Mouse (Mus musculus) intestine, embryonic 16.5 days (tissue): ENCODE results near the gene Gm45753. TPM values are rescaled to one million over a fixed set of nuclear protein-coding genes. Genes with fewer than 3 reads are reported as not detected.

Experiments
- ATAC-seq: fragments of 200-750 bp; cut with Nextera tagmentation; 2 replicates; pipeline ENCODE4 v1.8.0; 2017; ENCODE audit warnings: moderate TSS enrichment, moderate library complexity
- H3K27ac ChIP-seq: fragments of 300-500 bp; sonication (generic); 2 replicates; pipeline ENCODE4 v1.5.1; 2014; ENCODE audit warnings: mild to moderate bottlenecking, low read length
- H3K27me3 ChIP-seq: fragments of 300-500 bp; sonication (generic); replicated peaks from 2 replicates; pipeline ENCODE4 v1.6.1; 2014; ENCODE audit warnings: low read length, control low read depth, mixed read lengths; ENCODE audit not compliant: control insufficient read depth, insufficient read depth
- H3K36me3 ChIP-seq: fragments of 300-500 bp; sonication (generic); 2 replicates; pipeline ENCODE4 v1.6.1; 2014; ENCODE audit warnings: low read length, control low read depth; ENCODE audit not compliant: control insufficient read depth, insufficient read depth
- H3K4me1 ChIP-seq: fragments of 300-500 bp; sonication (generic); 2 replicates; pipeline ENCODE4 v1.6.1; 2014; ENCODE audit warnings: low read length, control low read depth, mixed read lengths; ENCODE audit not compliant: control insufficient read depth, insufficient read depth
- H3K4me2 ChIP-seq: fragments of 300-500 bp; sonication (generic); 2 replicates; pipeline ENCODE4 v1.6.1; 2014; ENCODE audit warnings: low read depth, low read length, control low read depth
- H3K4me3 ChIP-seq: fragments of 300-500 bp; sonication (generic); 2 replicates; pipeline ENCODE4 v1.5.1; 2014; ENCODE audit warnings: mild to moderate bottlenecking, low read length
- H3K9ac ChIP-seq: fragments of 300-500 bp; sonication (generic); 2 replicates; pipeline ENCODE4 v1.6.1; 2014; ENCODE audit warnings: low read depth, low read length
- H3K9me3 ChIP-seq: fragments of 300-500 bp; sonication (generic); 2 replicates; pipeline ENCODE4 v1.6.1; 2016; ENCODE audit warnings: low read length, control low read depth; ENCODE audit not compliant: control insufficient read depth
- WGBS: fragments of 180-500 bp; shearing (Covaris S2); extraction: QIAGEN DNeasy Blood & Tissue Kit; methylation state at CpG from one replicate; pipeline ENCODE4 v1.1.7; 2014; 5-methylcytosine and 5-hydroxymethylcytosine counted together
- polyA plus RNA-seq: library from polyadenylated mRNA; unstranded; fragments of >200 nt; fragmentation: Nextera tagmentation; extraction: Ambion mirVana; gene quantifications from 2 replicates; pipeline ENCODE4 v1.2.1, GENCODE M21; 2015

The Gm45753 gene
- polyA plus RNA-seq, 1 experiment from 2014 or later = 0.54 TPM

DNA sequence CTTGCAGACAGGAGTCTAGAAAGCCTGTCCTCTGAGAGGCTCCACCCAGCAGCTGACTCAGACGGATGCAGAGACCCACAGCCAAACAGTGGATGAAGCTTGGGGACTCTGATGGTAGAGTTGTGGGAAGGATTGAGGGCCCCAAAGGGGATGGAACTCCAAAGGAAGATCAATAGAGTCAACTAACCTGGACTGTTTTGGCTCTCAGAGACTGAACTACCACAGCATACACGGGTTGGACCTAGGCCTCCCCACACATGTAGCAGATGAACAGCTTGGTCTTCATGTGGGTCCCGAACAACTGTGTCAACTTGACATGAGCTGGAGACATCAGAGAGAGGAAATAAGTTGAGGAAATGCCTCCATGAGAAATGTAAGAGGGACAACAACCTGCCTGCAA lies 45.4 kb downstream of the Gm45753 start:
- 86% methylated on average over 3 of the region's 3 CpGs for WGBS
- H3K9ac ChIP-seq = no peak overlapping the region
- H3K27me3 ChIP-seq = no peaks in the 10 kb centered on the region
- H3K36me3 ChIP-seq = no peaks in the 10 kb centered on the region
- no peaks in the 10 kb centered on the region for H3K4me1 ChIP-seq
- no peak overlapping the region for H3K27ac ChIP-seq
- H3K4me2 ChIP-seq = no peak overlapping the region
- no peak for ATAC-seq
- H3K9me3 ChIP-seq = no peaks in the 10 kb centered on the region
- H3K4me3 ChIP-seq = no peak overlapping the region

DNA sequence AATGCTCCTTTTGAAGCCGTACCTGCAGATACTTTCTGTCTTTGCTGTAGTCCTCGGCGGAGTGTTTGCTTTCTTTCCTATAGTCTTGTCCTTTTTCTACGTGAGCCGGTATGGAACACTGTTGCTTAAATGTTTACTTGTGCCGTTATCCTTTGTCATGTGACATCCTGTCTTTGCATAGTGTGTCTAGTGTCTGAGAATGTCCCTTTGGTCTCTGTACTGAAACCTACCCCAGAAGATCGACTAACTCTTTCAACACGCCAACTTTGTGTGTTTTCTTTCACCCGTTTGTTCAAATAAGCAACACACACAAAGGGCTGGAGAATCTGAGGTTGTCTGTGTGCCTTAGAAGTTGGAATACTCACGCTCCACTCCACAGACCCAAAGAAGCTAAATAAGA lies 46.3 kb downstream of the Gm45753 start, which contains the start of gene F11:
F11 (minus strand) TSS at position 112 of the 400 bp plus-strand sequence.
- Histone ChIP-seq H3K36me3 (no peaks in the 10 kb centered on the region), H3K4me3 (no peak within 1 kb of the TSS), H3K27ac (no peak within 1 kb of the TSS), H3K9ac (no peak within 1 kb of the TSS), H3K4me1 (no peaks in the 10 kb centered on the region), H3K9me3 (no peaks in the 10 kb centered on the region), H3K4me2 (no peak within 1 kb of the TSS), H3K27me3 (no peaks in the 10 kb centered on the region)
- ATAC-seq = no peak
- 79% methylated on average over 10 of the region's 10 CpGs for WGBS

DNA sequence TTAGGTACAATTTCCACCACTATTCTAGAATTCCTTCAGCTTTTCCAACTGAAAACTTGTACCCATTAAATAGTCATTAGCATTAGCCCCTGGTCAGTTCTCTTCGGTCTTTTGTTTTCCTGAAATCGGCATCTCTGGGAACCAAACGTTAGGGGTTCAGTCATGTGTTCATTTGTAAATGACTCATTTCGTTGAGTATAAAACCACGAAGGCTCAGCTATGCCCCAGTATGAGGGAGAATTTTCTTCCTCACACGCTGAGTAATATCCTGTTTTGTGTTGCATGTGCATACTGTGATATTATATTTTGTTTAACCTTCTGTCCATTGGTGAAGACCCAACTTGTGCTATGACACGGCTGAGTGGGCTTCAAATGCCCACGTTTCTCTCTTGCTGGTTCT lies 49.8 kb downstream of the Gm45753 start:
- Histone ChIP-seq H3K4me1 (no peaks in the 10 kb centered on the region), H3K4me2 (no peak overlapping the region), H3K9me3 (no peaks in the 10 kb centered on the region), H3K27me3 (no peaks in the 10 kb centered on the region), H3K36me3 (no peaks in the 10 kb centered on the region), H3K9ac (no peak overlapping the region), H3K4me3 (no peak overlapping the region), H3K27ac (no peak overlapping the region)
- ATAC-seq = no peak
- 81% methylated on average over 8 of the region's 8 CpGs for WGBS

DNA sequence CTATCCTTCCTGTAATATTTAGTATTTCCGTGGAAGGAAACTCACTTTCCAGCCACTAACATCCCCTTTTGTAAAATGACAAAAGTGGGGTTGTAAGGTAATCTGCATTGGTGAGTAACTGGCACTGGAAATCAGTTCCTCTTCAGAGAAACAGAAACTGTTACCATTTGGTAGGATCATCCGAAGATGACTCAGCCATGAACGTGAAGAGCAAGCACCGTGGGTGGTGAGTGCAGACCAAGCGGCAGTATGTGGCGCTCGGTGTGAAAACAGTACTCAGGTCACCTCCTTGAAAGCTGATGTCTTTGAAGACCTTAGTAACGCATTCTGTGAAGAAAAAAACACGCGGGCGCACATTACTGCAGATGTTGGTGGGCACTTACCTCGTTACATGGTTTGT lies 53.2 kb downstream of the Gm45753 start:
- no peaks in the 10 kb centered on the region for H3K4me1 ChIP-seq
- no peak overlapping the region for H3K27ac ChIP-seq
- ATAC-seq = no peak
- 84% methylated on average over 12 of the region's 12 CpGs for WGBS
- H3K4me2 ChIP-seq = no peak overlapping the region
- no peak overlapping the region for H3K9ac ChIP-seq
- H3K27me3 ChIP-seq = no peaks in the 10 kb centered on the region
- no peak overlapping the region for H3K4me3 ChIP-seq
- H3K36me3 ChIP-seq = no peaks in the 10 kb centered on the region
- H3K9me3 ChIP-seq = no peaks in the 10 kb centered on the region

DNA sequence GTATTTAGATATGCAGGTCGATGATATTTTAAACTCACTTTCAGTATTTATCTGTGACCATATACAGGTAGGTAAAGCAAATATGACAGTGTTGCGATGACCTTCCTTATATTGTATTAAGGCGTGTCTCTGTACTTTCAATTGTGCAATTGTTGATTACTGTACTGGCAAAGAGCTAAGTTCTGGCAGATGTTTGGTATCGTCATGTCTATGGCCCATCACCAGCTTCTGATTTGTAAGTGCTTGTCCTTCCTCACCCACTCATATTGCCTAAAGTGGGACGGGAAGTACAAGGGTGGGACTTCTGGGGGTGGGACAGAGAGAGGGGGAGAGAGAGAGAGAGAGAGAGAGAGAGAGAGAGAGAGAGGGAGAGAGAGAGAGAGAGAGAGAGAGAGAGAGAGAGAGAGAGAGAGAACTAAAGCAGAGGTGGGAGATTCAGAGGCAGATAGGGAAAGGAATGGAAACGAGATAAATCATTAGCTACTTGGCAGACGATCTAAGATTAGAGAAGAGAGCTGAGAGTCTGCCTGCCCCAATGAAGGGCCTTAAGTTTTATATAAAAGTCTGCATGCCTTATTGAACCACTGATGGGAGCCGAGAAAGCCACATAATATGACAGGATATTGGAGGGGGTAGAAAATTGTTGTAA lies 53.9 kb downstream of the Gm45753 start:
- H3K4me3 ChIP-seq = no peak overlapping the region
- H3K27me3 ChIP-seq = no peaks in the 10 kb centered on the region
- H3K9me3 ChIP-seq = no peaks in the 10 kb centered on the region
- H3K36me3 ChIP-seq = no peaks in the 10 kb centered on the region
- H3K27ac ChIP-seq = no peak overlapping the region
- H3K9ac ChIP-seq = no peak overlapping the region
- 70% methylated on average over 8 of the region's 8 CpGs for WGBS
- H3K4me2 ChIP-seq = no peak overlapping the region
- ATAC-seq = no peak
- H3K4me1 ChIP-seq = no peaks in the 10 kb centered on the region

DNA sequence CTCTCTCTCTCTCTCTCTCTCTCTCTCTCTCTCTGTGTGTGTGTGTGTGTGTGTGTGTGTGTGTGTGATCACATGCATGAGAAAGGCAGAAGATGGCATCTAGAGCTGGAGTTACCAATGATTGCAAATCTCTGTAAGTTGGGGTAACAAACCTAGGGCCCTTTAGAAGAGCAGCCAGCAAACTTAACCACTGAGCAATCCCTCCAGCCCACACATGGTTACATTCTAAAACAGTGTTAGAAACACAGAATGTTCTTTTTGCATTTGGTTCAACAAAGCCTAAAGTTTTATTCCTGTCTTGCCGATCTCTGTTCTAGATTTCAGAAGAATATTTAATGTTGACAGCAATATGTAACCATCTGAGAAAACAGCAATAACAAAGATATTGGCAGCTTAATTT lies 54.7 kb downstream of the Gm45753 start:
- no peak overlapping the region for H3K4me2 ChIP-seq
- no peak overlapping the region for H3K9ac ChIP-seq
- H3K4me1 ChIP-seq = no peaks in the 10 kb centered on the region
- no peaks in the 10 kb centered on the region for H3K9me3 ChIP-seq
- H3K27ac ChIP-seq = no peak overlapping the region
- no peaks in the 10 kb centered on the region for H3K36me3 ChIP-seq
- ATAC-seq = no peak
- H3K27me3 ChIP-seq = no peaks in the 10 kb centered on the region
- no peak overlapping the region for H3K4me3 ChIP-seq
- WGBS = 96% methylated on average over 1 of the region's 1 CpGs

DNA sequence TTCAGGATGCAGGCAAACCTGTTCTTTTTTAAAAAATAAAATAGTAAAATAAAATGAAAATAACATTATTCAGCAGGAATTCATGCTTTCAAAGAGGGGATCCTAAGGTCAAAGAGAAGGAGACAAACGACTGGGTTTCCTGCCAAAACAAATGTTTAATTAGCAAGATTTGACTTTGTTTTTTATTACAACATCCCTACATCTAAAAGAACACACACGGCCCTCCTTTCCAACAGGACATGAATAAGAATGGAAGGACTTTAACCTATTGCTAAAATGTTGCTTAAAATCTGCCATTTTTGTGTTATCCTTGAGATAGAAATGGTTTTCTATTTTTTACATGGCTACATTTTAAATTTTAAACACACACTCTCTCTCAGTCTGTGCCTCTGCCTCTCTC lies 55.2 kb downstream of the Gm45753 start:
- Histone ChIP-seq H3K27me3 (no peaks in the 10 kb centered on the region), H3K27ac (no peak overlapping the region), H3K4me1 (no peaks in the 10 kb centered on the region), H3K4me3 (no peak overlapping the region), H3K9me3 (no peaks in the 10 kb centered on the region), H3K4me2 (no peak overlapping the region), H3K36me3 (no peaks in the 10 kb centered on the region), H3K9ac (no peak overlapping the region)
- no peak for ATAC-seq
- 46% methylated on average over 2 of the region's 2 CpGs for WGBS

DNA sequence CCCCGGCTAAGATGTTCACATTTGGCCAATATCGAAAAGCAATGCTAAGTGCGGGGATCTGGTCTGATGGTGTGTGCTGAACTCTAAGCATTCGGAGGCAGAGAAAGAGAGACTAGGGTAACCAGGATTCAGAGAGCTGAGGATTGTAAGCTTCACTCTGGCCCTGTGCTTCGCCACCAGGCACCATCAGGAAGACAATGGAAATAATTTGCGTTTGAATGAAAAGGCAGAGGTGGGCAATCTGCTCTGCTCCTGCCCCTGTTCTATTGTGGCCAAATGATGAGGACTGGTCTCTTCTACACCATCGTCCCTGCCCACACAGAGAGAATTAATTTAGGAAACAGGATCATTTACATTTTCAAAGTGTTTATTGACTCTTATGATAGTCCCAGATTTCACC lies 62.0 kb downstream of the Gm45753 start:
- Histone ChIP-seq H3K9ac (no peak overlapping the region), H3K4me3 (no peak overlapping the region), H3K4me1 (no peaks in the 10 kb centered on the region), H3K36me3 (no peaks in the 10 kb centered on the region), H3K27ac (no peak overlapping the region), H3K27me3 (no peaks in the 10 kb centered on the region), H3K4me2 (no peak overlapping the region), H3K9me3 (no peaks in the 10 kb centered on the region)
- whole genome bisulfite sequencing = 67% methylated on average over 7 of the region's 7 CpGs
- ATAC-seq = no peak

DNA sequence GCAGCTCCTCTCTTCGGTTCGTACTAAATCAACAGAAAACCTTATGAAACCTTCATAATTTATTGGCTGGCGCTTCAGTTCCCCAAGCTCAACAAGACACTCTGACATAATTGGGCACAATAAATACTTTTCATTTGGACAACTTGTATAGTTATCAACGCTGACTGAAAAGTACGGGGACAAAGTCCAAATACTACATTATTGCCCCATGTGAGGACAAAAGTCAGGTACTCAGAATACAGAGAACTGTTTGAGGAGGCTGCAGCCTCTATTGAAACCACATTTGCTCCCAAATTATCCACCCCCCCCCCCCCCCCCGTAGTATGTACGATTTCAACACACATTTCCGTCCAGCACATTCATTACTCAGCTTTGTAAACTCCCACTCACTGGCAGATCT lies 68.9 kb downstream of the Gm45753 start:
- 52% methylated on average over 8 of the region's 8 CpGs for WGBS

DNA sequence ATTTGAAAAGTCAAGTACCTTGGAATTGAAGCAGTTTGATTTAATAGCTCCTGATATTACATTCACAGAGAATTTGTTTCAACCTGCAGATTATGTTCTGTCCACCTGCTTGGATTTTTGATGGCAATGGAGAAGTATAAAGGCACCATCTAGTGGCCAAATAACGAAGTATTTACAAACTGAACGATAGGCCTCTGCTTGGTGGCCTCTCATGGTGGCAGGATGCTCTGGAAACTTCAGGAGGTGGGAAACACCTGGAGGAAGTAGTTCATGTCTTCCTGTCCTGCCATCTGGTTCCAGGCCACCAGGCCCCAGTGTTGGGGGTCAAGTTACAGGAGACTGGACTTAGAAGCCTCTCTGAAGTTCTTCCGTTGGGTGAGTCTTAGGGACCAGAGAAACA lies 70.0 kb downstream of the Gm45753 start:
- Histone ChIP-seq H3K9me3 (no peaks in the 10 kb centered on the region), H3K4me2 (no peak overlapping the region), H3K36me3 (no peaks in the 10 kb centered on the region), H3K4me3 (no peak overlapping the region), H3K27ac (no peak overlapping the region), H3K27me3 (no peaks in the 10 kb centered on the region), H3K4me1 (no peaks in the 10 kb centered on the region), H3K9ac (no peak overlapping the region)
- 24% methylated on average over 3 of the region's 3 CpGs for WGBS
- ATAC-seq = peak; percentile 25; the same call in 1 of the 2 replicates

More for the DNA sequence above, 68.9 kb downstream of the Gm45753 start:
- Histone ChIP-seq H3K4me2 (no peak overlapping the region), H3K9ac (no peak overlapping the region), H3K27ac (no peak overlapping the region), H3K4me3 (no peak overlapping the region), H3K9me3 (no peaks in the 10 kb centered on the region), H3K27me3 (no peaks in the 10 kb centered on the region), H3K36me3 (no peaks in the 10 kb centered on the region), H3K4me1 (no peaks in the 10 kb centered on the region)
- peak; percentile 80 for ATAC-seq
